Mouse (Mus musculus): Measurements from ENCODE around the gene Frem1.

The Frem1 gene

DNA sequence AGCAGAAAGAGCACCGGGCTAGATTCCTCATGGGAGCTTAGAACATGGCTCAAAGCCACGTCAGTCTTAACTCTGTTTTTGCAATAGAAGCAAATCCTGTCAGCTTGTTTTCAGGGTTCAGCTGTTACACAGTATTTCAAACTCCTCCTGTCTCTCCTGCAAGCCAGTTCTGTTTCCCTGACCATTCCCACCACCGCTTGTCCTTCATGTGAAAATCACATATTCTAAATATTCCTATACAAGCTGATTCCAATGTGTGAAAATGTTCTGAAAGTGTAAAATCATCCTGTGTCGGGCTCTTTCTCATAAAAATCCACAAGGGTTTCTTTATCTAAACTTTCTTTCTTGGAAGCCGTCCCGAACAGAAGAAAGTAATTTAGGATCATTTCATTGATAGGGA is 22.0 kb downstream of the Frem1 start:
- no peak for DNase-seq

- DNase-seq: peak; percentile 5 to 13
Measured at GRCm38 (mm10) chr4:83020759-83021555, 31.2 kb downstream of the Frem1 start.

DNA sequence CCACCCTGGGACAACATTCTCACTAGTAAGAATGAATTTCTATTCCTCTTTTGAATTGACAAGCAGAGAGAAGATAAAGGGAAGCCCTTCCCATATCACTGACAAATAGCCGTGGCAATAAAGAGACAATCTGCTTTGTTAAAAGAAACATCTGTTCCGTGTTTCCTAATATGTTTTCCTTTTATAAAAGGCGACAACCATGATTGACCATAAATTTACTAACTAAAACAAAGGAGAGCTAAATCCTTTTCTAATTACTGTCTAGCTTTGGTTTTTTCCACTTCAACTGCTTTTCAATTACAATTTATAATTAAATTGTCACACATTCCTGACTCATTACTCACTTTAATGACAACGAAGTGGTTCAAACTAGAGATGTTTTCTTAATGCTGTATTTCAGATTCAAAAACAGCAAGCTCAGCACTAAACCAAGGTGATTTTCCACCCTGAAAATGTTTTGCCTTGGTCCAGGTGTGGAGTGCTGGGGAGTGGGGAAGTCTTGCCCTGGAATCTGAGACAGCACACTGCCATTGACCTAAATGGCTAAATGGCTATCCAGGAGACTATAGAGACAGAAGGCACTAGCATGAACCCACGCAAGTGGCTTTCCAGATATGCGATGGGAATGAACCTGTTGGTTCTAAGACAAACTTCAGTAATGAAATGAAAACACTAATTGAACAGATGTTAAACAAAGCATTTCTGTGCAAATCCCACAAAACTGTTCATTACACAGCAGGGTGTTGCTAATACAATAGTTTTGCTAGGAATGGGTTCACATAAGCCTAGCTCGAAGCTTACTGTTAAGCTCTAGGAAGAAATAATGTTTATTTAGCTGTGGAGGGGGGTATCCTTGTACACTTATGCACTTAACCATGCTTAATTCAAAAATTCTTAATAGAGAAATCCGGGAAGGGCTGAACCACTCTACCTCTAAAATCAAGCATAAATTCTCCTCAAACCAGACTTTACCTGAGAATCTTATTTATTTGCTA is 33.7 kb downstream of the Frem1 start:
- no peak for DNase-seq

DNA sequence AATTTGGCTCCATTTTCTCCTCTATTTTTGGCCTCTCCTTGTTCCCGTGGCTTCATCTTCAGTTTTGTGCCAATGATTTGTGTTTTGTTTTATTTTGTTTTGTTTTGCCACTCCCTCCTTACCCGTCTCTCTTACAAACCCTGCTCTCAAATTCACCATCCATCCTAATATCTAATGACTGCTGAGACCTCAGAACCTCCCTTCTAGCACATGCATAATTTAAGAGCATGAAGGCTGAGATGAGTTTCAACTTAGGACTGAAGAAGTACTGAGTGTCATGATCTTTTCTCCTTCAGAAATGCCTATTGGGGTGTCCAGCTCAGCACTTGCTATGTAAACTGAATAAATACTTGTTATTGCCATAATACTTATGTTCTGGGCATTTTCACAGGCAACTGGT is 37.6 kb downstream of the Frem1 start:
- DNase-seq: no peak

- DNase-seq: no peak
Measured at GRCm38 (mm10) chr4:83004086-83004485, 48.1 kb downstream of the Frem1 start.

- no peak for DNase-seq
Measured at GRCm38 (mm10) chr4:82992042-82992441, 60.1 kb downstream of the Frem1 start.

- no peak for DNase-seq
Measured at GRCm38 (mm10) chr4:82990973-82991695, 61.0 kb downstream of the Frem1 start.

DNA sequence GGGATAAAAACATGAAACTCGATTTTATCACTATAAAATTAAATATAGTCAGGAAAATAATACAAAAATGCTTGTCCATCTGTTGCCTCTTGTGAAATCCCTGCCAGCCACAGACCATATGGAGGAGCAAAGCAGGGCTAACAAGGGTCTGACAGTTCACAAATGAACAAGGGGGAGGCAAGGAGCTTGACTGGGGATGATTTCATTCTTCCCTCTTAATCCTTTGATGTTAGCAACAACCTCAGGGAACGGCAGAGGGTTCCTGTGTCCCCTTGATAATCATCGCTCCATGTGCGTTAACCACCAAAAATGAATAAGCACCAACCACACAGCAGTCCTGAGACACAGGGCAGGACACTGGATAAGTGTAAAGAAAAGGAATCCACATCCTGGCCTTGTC is 79.8 kb downstream of the Frem1 start:
- DNase-seq: peak in 1 of 2 experiments; percentile 33

DNA sequence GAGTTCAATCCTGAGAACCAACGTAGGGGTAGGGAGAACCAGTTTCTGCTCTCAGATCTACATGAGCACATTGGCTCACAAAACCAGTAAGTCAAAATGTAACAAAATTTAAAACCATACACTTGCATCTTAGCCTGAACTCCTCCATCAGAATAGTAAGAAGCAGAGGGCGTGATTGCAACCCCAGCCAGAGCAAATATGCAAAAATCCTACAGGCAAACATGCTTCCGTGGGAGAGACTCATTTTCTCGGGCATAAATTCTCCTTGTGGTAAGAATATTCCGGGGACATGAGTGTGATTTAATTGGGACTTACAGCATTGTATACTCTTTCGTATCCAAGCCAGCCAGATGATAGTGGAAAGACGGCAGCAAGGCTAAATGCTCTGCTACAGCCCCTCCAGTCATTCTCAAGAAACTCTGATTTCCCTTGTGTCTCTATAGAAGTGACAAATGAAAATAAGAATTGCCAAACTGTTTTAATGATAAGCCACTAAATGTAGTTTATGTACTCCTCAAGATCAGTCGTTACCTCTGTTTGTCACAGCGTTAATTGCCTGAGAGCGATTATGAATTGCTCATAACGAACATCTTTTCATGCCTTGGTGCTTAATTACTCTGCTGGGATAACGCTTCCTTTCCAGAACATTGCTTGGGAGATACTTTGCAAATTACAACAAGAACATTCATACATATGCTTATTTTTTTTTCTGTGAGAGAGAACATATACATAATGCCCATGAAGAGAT is 81.1 kb downstream of the Frem1 start:
- no peak for DNase-seq

DNA sequence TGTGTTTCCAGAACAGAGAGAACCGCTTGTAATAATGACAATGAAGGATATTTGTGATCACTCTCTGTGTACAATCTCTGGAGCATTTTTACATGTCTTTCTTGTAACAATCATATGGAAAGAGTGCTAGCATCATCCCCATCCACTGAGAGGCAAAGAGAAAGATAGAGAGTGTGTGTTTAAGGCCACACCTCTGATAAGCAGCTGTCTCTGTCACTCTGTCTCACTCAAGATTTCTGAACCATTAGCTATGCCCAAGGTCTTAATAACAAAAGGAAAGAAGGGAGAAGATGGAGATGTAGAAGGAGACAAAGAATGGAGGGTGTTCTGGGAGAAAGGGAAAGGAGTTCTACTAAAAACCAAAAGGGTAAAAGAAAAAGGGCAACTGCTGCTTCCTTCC is 91.1 kb downstream of the Frem1 start:
- DNase-seq: no peak

- peak; percentile 44 to 45 for DNase-seq
Measured at GRCm38 (mm10) chr4:82957827-82958538, 94.2 kb downstream of the Frem1 start.

- no peak for DNase-seq
Measured at GRCm38 (mm10) chr4:82953992-82954391, 98.1 kb downstream of the Frem1 start.

- no peak for DNase-seq
Measured at GRCm38 (mm10) chr4:82949511-82949910, 102.6 kb downstream of the Frem1 start.

- peak; percentile 53 to 69 for DNase-seq
Measured at GRCm38 (mm10) chr4:82946721-82947120, 105.4 kb downstream of the Frem1 start.

DNA sequence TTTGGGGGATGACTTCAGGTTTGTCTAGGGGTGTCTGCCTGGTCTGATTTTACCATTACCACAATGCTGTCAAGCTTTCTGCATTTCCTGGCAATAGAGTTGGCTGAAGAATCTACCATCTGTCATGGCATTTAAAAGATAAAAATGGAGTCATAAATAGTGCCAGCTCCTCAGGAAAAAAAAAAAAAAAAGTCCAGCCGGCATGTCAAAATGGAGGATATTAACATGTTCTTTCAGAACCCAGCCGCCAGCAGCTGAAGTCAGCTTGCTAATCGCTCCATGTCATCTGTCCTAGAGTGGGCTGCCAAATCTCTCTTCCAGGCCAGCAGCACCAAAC is 105.9 kb downstream of the Frem1 start:
- DNase-seq: peak; percentile 85 to 87

- peak; percentile 95 to 96 for DNase-seq
Measured at GRCm38 (mm10) chr4:82945572-82946275, 106.4 kb downstream of the Frem1 start.

DNA sequence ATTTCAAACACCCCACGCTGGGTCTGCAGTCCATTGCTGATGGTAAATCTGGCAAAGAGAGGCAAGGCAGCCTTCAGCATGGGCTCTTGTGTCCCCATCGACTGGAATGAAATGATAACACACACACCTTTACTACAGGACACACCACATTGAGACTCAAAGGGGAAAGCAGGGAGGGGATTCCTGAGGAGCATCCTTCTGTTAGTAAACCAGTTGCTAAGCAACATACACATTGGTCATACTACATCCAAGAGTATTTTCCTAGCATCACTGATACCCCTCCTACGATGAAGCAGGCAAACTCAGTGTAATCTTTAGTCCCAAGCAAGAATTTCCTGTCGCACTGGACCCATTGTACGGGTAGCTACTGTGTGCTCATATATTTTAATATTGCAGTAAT is 111.5 kb downstream of the Frem1 start:
- no peak for DNase-seq

- no peak for DNase-seq
Measured at GRCm38 (mm10) chr4:82940248-82940647, 111.9 kb downstream of the Frem1 start.

DNA sequence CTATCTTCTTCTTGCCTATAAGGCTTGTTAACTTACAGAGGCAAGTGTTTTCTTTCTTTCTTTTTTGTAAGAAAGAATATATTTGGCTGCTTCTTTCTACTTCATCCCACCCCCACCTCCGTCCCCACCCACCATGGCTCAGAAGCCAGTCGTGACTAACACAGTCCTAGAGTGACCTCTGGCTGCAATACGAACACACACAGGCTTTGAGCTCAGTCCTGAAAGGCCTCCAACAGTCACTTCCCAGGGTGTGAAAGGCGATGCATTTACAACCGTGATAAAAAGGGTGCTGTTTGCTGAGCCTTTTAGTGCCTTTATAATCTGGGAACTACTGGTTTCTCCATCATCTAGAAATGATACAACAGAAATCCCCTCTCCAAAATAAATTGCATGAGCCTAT is 117.8 kb downstream of the Frem1 start:
- DNase-seq: peak; percentile 81 to 83

DNA sequence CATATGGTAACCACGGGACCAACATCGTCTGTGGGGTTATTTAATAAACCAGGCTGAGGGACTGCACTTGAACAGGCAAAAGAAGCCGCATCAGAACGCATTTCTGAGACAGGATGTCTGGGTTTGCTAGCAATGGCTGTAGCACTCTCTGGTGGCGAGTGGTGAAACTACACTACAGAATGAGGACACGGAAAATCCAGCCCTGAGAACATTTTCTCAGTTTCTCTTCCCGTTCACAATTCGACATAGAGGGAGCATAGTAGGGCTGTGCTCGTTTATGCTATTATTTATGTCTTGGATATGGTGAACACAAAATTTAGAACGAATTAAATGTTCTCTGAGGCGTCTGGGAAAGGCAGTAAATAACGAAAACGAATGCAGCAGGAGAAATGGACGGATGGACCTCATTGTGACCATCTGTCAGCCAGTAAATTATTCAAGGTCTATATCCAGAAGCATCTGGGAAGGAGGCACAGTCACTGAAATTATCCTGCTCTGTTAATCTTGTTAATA is 118.4 kb downstream of the Frem1 start:
- DNase-seq: peak; percentile 94 to 96

DNA sequence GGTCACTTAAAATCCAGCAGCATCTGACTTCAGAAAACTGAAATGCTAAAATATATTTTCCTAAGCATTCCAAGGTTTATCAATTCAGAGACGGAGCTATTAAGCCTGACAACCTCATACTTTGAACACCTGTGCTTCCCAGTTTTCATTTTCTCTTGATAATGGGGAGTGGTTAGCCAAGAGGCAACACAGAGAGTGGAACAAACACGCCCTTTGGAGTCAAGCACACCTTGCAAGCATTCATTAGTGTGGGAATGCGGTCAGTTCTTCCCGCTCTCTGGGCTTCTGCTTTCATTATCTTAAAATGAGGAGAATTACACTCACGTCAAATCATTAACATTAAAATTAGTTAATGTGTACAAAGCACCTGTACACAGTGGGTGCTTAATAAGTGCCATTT is 122.1 kb downstream of the Frem1 start:
- no peak for DNase-seq

Data from cerebellum, postnatal 10 days (tissue).